Mouse (Mus musculus) gonadal fat pad, adult 2 months (tissue): ENCODE data around the gene Rbfox1. TPM values are rescaled to one million over a fixed set of nuclear protein-coding genes. Genes with fewer than 3 reads are reported as not detected.

ENCODE experiments used
- DNase-seq: peaks from one replicate; pipeline ENCODE4 v3.0.0-alpha.2; 2012; ENCODE audit warnings: low read depth
- polyA plus RNA-seq: library from polyadenylated mRNA; depleted of rRNA; stranded (reverse); fragments of >200 nt; gene quantifications from 2 replicates; pipeline ENCODE4 v1.2.3, GENCODE M21; 2012

The Rbfox1 gene
- polyA plus RNA-seq, 1 experiment = 0.72 TPM

- no peak for DNase-seq
Measured at GRCm38 (mm10) chr16:5992045-5993011, 107.2 kb downstream of the Rbfox1 start.

- DNase-seq = no peak
Measured at GRCm38 (mm10) chr16:5997136-5997535, 112.0 kb downstream of the Rbfox1 start.

GRCm38 (mm10) chr16:5997651-5998050, 112.5 kb downstream of the Rbfox1 start:
- no peak for DNase-seq

- DNase-seq = no peak
Measured at GRCm38 (mm10) chr16:6000016-6000415, 114.9 kb downstream of the Rbfox1 start.

- no peak for DNase-seq
Measured at GRCm38 (mm10) chr16:6006996-6007395, 121.8 kb downstream of the Rbfox1 start.

- DNase-seq = no peak
Measured at GRCm38 (mm10) chr16:6012853-6013252, 127.7 kb downstream of the Rbfox1 start.

- no peak for DNase-seq
Measured at GRCm38 (mm10) chr16:6018639-6019038, 133.5 kb downstream of the Rbfox1 start.

GRCm38 (mm10) chr16:6019361-6019760, 134.2 kb downstream of the Rbfox1 start:
- no peak for DNase-seq

GRCm38 (mm10) chr16:6031280-6031679, 146.1 kb downstream of the Rbfox1 start:
- no peak for DNase-seq

GRCm38 (mm10) chr16:6032563-6032962, 147.4 kb downstream of the Rbfox1 start:
- DNase-seq = no peak

GRCm38 (mm10) chr16:6034876-6035275, 149.7 kb downstream of the Rbfox1 start:
- DNase-seq = no peak

GRCm38 (mm10) chr16:6037009-6037408, 151.9 kb downstream of the Rbfox1 start:
- no peak for DNase-seq

GRCm38 (mm10) chr16:6042766-6043165, 157.6 kb downstream of the Rbfox1 start:
- no peak for DNase-seq

- DNase-seq = no peak
Measured at GRCm38 (mm10) chr16:6048601-6049000, 163.4 kb downstream of the Rbfox1 start.

GRCm38 (mm10) chr16:6062495-6062894, 177.3 kb downstream of the Rbfox1 start:
- DNase-seq = no peak

- no peak for DNase-seq
Measured at GRCm38 (mm10) chr16:6065481-6065880, 180.3 kb downstream of the Rbfox1 start.

GRCm38 (mm10) chr16:6075442-6076050, 190.4 kb downstream of the Rbfox1 start:
- no peak for DNase-seq

- DNase-seq = no peak
Measured at GRCm38 (mm10) chr16:6079017-6079416, 193.9 kb downstream of the Rbfox1 start.

GRCm38 (mm10) chr16:6084701-6085365, 199.7 kb downstream of the Rbfox1 start:
- DNase-seq = no peak

GRCm38 (mm10) chr16:6086200-6086599, 201.0 kb downstream of the Rbfox1 start:
- no peak for DNase-seq

GRCm38 (mm10) chr16:6091326-6092123, 206.4 kb downstream of the Rbfox1 start:
- DNase-seq = no peak
